ENCODE assay signal across 8 mouse cellular contexts in the genomic region with DNA sequence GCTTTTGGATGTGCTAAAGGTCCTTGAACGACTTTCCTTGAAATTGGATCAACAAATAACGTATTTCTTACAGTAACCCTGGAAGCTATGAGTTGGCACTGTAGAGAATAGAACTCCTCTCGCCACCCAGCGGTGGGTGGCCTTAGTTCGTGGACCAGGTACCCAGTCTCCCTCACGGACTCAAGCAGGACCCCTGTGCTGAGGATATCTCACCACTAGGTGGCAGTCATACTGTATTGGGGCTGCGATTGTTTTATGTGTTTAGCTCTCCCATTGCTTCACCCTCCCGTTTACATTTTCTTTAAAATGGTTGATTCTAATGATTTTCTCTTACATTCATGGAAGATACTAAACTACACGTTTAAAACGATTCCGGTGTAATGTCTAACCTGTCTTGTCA. TPM values are rescaled to one million over a fixed set of nuclear protein-coding genes. Genes with fewer than 3 reads are reported as not detected.
DNase-seq lines count a peak whose midpoint lies in the region; ATAC-seq and TF ChIP-seq lines count a peak whose summit lies in the region.

No protein-coding gene starts in this region.

- peak; percentile 95 for DNase-seq in ZHBTc4 (ENCODE audit: low read depth, low spot score)
- DNase-seq in gastrocnemius, postnatal 10 days = peak; percentile 73
- DNase-seq in induced T-regulatory cell, adult 2 months (ENCODE audit: low read depth) = peak; percentile 96
- DNase-seq in left cerebral cortex, adult 8-10 months (ENCODE audit: low spot score in 2 of 2) = peak; percentile 51 to 54
- peak; percentile 59 for DNase-seq in right cerebral cortex, postnatal 25 days
- DNase-seq in urinary bladder, postnatal 36 days (ENCODE audit: low spot score in 2 of 2) = peak; percentile 79 to 86

- TF ChIP-seq CTCF in cortical plate, adult 2 months (IDR thresholded peaks at IDR 0.05; ENCODE audit: extremely low read depth, insufficient read depth, low read length) = peak; percentile 84

- no peak overlapping the region for H3K4me3 ChIP-seq in cortical plate, adult 2 months (ENCODE audit: insufficient read depth, low read length)

- no peaks in the 10 kb centered on the region for H3K4me1 ChIP-seq in cortical plate, adult 2 months (ENCODE audit: control insufficient read depth, insufficient read depth, low read length)

- peak; percentile 99 for ATAC-seq in megakaryocyte progenitor cell, adult 5-6 weeks (replicated peaks; ENCODE audit: poor library complexity)

- TF ChIP-seq POLR2A in cortical plate, adult 2 months (IDR thresholded peaks at IDR 0.05; ENCODE audit: extremely low read depth, insufficient read depth, low read length) = no peak

- no peak overlapping the region for H3K27ac ChIP-seq in cortical plate, adult 2 months (ENCODE audit: insufficient read depth, low read length)

RNA-seq across cellular contexts. Expression of a gene that starts 9.8 kb away (rescaled TPM):
- 4.4 and 5.5 TPM in 2 replicates for polyA plus RNA-seq in cortical plate, adult 2 months (2012; rRNA removed)
- total RNA-seq in gastrocnemius, postnatal 10 days (2021) = 1 to 10 TPM in 1 of 2 experiments, under 1 TPM in 1; 0.89 to 2.0 TPM
- 1 to 10 TPM; 3.4 to 5.9 (median 4.7) TPM for total RNA-seq in left cerebral cortex, adult 8-10 months (2022)
- 79.2 and 99.7 TPM in 2 replicates for total RNA-seq in megakaryocyte progenitor cell, adult 5-6 weeks (2015)
- 129 and 154 TPM in 2 replicates for total RNA-seq in megakaryocyte progenitor cell, adult 5-6 weeks (2017)

Comparison
In these comparisons a context has a peak if more than half of its experiments do, and no peak if none do; other contexts are left out.
1. RNA of a gene that starts 9.8 kb away (total RNA-seq): 79.2 to 154 TPM in megakaryocyte progenitor cell, adult 5-6 weeks; 3.4 to 5.9 TPM in left cerebral cortex, adult 8-10 months and 0.89 to 2.0 TPM in gastrocnemius, postnatal 10 days; every median in the first group is over 10 times any median in the second.
2. Peak in every context shown above with its lines, with median percentiles within 50 percentile points of each other: DNase-seq.